12 mouse cellular contexts compared by ENCODE assay signal in the genomic region with DNA sequence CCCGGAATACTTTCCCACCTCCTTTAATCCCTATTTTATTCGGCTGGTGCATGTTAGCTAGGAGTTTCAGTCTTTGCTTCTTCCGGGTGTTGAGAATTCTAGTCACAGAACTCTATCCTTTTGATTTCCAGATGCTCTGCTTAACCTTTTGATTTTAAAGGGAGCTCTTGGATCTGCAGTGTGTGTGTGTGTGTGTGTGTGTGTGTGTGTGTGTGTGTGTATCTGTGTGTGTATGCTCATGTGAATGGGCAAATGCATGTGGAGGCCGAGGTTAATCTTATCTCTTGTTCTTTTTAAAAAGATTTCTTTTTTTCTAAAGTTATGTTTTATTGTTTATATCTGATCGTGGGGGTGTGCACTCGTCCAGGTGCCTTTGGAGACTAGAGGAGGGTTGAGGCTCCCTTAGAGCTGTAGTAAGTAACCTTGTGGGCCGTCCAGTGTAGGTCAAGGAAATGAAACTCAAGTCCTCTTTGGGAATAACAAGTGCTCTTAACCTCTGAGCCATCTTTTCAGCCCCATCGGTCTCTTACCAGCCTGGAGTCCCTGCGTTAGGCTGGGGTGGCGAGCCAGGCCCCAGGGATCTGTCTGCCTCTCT.
DNase-seq lines count a peak whose midpoint lies in the region; ATAC-seq lines count a peak whose summit lies in the region.
"Had no signal": no experiment of that assay in that cellular context is flagged by ENCODE, and none has a peak within 500 bp of the region (broad histone marks: within the 10 kb centered on the region; RNA-seq: fewer than 3 reads in every experiment).

No protein-coding gene starts in this region.

- H3K9ac ChIP-seq in hindbrain, embryonic 13.5 days = no peak overlapping the region
- H3K9ac ChIP-seq in hindbrain, embryonic 11.5 days (ENCODE audit: low read depth, low read length) = no peak overlapping the region
- H3K9ac ChIP-seq in forebrain, embryonic 14.5 days (ENCODE audit: low read length) = 0 out of 2 replicates have a peak overlapping the region, but pooled peaks have one; percentile 2
- no peak overlapping the region for H3K9ac ChIP-seq in midbrain, embryonic 14.5 days (replicated peaks; ENCODE audit: low read length)
- H3K9ac ChIP-seq: lung, embryonic 15.5 days; neural tube, embryonic 12.5 days had no signal

- no peak overlapping the region for H3K27ac ChIP-seq in hindbrain, embryonic 13.5 days
- no peak overlapping the region for H3K27ac ChIP-seq in hindbrain, embryonic 11.5 days (ENCODE audit: low read depth, low read length)
- H3K27ac ChIP-seq in forebrain, embryonic 14.5 days (ENCODE audit: low read depth, low read length) = no peak overlapping the region
- H3K27ac ChIP-seq in midbrain, embryonic 14.5 days (replicated peaks; ENCODE audit: low read depth, low read length) = no peak overlapping the region
- H3K27ac ChIP-seq: lung, embryonic 15.5 days; neural tube, embryonic 12.5 days had no signal

- 64% methylated on average over 10 of the region's 10 CpGs for WGBS in hindbrain, embryonic 13.5 days
- WGBS in hindbrain, embryonic 11.5 days = 57% methylated on average over 10 of the region's 10 CpGs
- WGBS in forebrain, embryonic 14.5 days = 47% methylated on average over 10 of the region's 10 CpGs
- WGBS in midbrain, embryonic 14.5 days = 41% methylated on average over 10 of the region's 10 CpGs

- peak overlapping the region; percentile 27 for H3K4me2 ChIP-seq in hindbrain, embryonic 13.5 days
- H3K4me2 ChIP-seq in hindbrain, embryonic 11.5 days (replicated peaks; ENCODE audit: low read depth, low read length) = no peak overlapping the region
- H3K4me2 ChIP-seq in forebrain, embryonic 14.5 days (ENCODE audit: low read length) = peak overlapping the region; percentile 34
- H3K4me2 ChIP-seq in midbrain, embryonic 14.5 days (ENCODE audit: low read length) = peak overlapping the region; percentile 33
- H3K4me2 ChIP-seq: lung, embryonic 15.5 days had no signal

- no peaks in the 10 kb centered on the region for H3K9me3 ChIP-seq in hindbrain, embryonic 13.5 days
- H3K9me3 ChIP-seq in hindbrain, embryonic 11.5 days (ENCODE audit: control insufficient read depth, low read length) = no peaks in the 10 kb centered on the region
- H3K9me3 ChIP-seq in forebrain, embryonic 14.5 days (replicated peaks; ENCODE audit: control insufficient read depth, low read length) = no peaks in the 10 kb centered on the region
- H3K9me3 ChIP-seq in midbrain, embryonic 14.5 days (ENCODE audit: control insufficient read depth, low read length) = no peaks in the 10 kb centered on the region
- H3K9me3 ChIP-seq: lung, embryonic 15.5 days; neural tube, embryonic 12.5 days had no signal

- no peak for DNase-seq in hindbrain, embryonic 11.5 days (ENCODE audit: low spot score)
- DNase-seq in ZHBTc4 (ENCODE audit: low read depth, low spot score) = peak; percentile 7
- DNase-seq in forebrain, embryonic 14.5 days (ENCODE audit: low spot score) = peak; percentile 9
- no peak for DNase-seq in midbrain, embryonic 14.5 days
- no peak for DNase-seq in lung, postnatal 10 days
- DNase-seq in cerebellum, adult 8-10 months = no peak
- DNase-seq: cerebellum, adult 2 months; right cerebral cortex, postnatal 25 days; thymus, adult 18-20 months had no signal

- peaks cover 13% of the 10 kb centered on the region for H3K4me1 ChIP-seq in hindbrain, embryonic 13.5 days (replicated peaks)
- 0 out of 2 replicates have a peak, but pooled peaks cover 3% of the 10 kb centered on the region for H3K4me1 ChIP-seq in hindbrain, embryonic 11.5 days (replicated peaks; ENCODE audit: control insufficient read depth, insufficient read depth, low read length)
- H3K4me1 ChIP-seq in forebrain, embryonic 14.5 days (ENCODE audit: control insufficient read depth, insufficient read depth, low read length) = peaks cover 4% of the 10 kb centered on the region; the same call in 1 of the 2 replicates
- peaks cover 9% of the 10 kb centered on the region for H3K4me1 ChIP-seq in midbrain, embryonic 14.5 days (ENCODE audit: control insufficient read depth, insufficient read depth, low read length)
- H3K4me1 ChIP-seq: lung, embryonic 15.5 days; neural tube, embryonic 12.5 days had no signal

- ATAC-seq in hindbrain, embryonic 13.5 days (ENCODE audit: low FRiP score) = no peak
- no peak for ATAC-seq in hindbrain, embryonic 11.5 days (ENCODE audit: low FRiP score)
- peak; percentile 63; the same call in 1 of the 2 replicates for ATAC-seq in forebrain, embryonic 14.5 days
- ATAC-seq in midbrain, embryonic 14.5 days (ENCODE audit: low FRiP score, low TSS enrichment) = no peak; the same call in 1 of the 2 replicates

- H3K4me3 ChIP-seq in hindbrain, embryonic 13.5 days = no peak overlapping the region
- no peak overlapping the region for H3K4me3 ChIP-seq in hindbrain, embryonic 11.5 days (ENCODE audit: low read depth, low read length)
- no peak overlapping the region for H3K4me3 ChIP-seq in forebrain, embryonic 14.5 days (ENCODE audit: low read depth, low read length)
- H3K4me3 ChIP-seq in midbrain, embryonic 14.5 days (replicated peaks; ENCODE audit: low read depth, low read length) = no peak overlapping the region
- H3K4me3 ChIP-seq: lung, embryonic 15.5 days; neural tube, embryonic 12.5 days had no signal

- H3K27me3 ChIP-seq in hindbrain, embryonic 13.5 days = no peaks in the 10 kb centered on the region
- H3K27me3 ChIP-seq in hindbrain, embryonic 11.5 days (ENCODE audit: control insufficient read depth, insufficient read depth, low read length) = no peaks in the 10 kb centered on the region
- H3K27me3 ChIP-seq in forebrain, embryonic 14.5 days (replicated peaks; ENCODE audit: control insufficient read depth, insufficient read depth, low read length) = no peaks in the 10 kb centered on the region
- H3K27me3 ChIP-seq in midbrain, embryonic 14.5 days (ENCODE audit: control insufficient read depth, insufficient read depth, low read length) = no peaks in the 10 kb centered on the region
- H3K27me3 ChIP-seq: lung, embryonic 15.5 days; neural tube, embryonic 12.5 days had no signal

- no peaks in the 10 kb centered on the region for H3K36me3 ChIP-seq in hindbrain, embryonic 13.5 days
- no peaks in the 10 kb centered on the region for H3K36me3 ChIP-seq in hindbrain, embryonic 11.5 days (ENCODE audit: control insufficient read depth, insufficient read depth, low read length)
- no peaks in the 10 kb centered on the region for H3K36me3 ChIP-seq in forebrain, embryonic 14.5 days (ENCODE audit: control insufficient read depth, insufficient read depth, low read length)
- no peaks in the 10 kb centered on the region for H3K36me3 ChIP-seq in midbrain, embryonic 14.5 days (ENCODE audit: control insufficient read depth, insufficient read depth, low read length)
- H3K36me3 ChIP-seq: lung, embryonic 15.5 days; neural tube, embryonic 12.5 days had no signal

Comparison
In these comparisons a context has a peak if more than half of its experiments do, and no peak if none do; other contexts are left out.
1. DNase-seq: peak in ZHBTc4 (single experiment) and forebrain, embryonic 14.5 days (single experiment); none in hindbrain, embryonic 11.5 days (single experiment), midbrain, embryonic 14.5 days (single experiment), lung, postnatal 10 days (single experiment) and cerebellum, adult 8-10 months (single experiment).